Mouse (Mus musculus): Measurements from ENCODE around the gene Eif2ak1.

DNA sequence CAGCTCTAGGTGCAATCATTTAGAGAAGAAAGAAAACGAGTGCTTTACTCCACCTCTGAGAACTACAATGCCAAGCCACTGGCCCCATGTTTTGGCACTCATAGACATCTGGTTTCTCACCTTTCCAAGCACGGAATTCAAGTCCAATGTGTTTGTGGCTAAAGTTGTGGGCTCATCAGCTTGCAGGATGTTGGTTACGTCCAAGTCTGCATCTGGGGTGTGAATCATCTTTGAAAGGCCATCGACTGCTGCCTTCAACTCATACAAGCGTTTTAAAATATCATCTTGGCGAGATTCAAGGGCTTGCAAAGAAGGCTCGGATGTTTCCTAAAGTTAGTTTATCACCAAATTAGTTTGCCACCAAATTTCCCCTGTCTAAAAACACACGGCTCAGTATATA, 88.8 kb downstream of the Eif2ak1 start:
- no peak for TF ChIP-seq CTCF (IDR thresholded peaks at IDR 0.05; ENCODE audit: low read depth)
- no peak for TF ChIP-seq EP300 (IDR thresholded peaks at IDR 0.05; ENCODE audit: low read depth)
